Mouse (Mus musculus): ENCODE results near the gene Cd48. TPM values are rescaled to one million over a fixed set of nuclear protein-coding genes. Genes with fewer than 3 reads are reported as not detected.
A peak's percentile ranks its signal among the peaks of the same experiment; 100 is the strongest.

Gene Cd48
- polyA plus RNA-seq (2017; shearing (Covaris generic)): 100 to 1,000 TPM; 665 to 693 TPM

- ATAC-seq: peak; percentile 64
Measured at GRCm38 (mm10) chr1:171681531-171682299, at the start of gene Cd48. Gene Cd48 (plus strand): TSS chr1:171682009.

- no peak for ATAC-seq
Measured at GRCm38 (mm10) chr1:171635696-171636095, 46.1 kb upstream of the Cd48 start.

GRCm38 (mm10) chr1:171637101-171637500 is 44.7 kb upstream of the Cd48 start:
- ATAC-seq: no peak

GRCm38 (mm10) chr1:171638686-171639085 is 43.1 kb upstream of the Cd48 start:
- ATAC-seq: no peak

GRCm38 (mm10) chr1:171640796-171641195 is 41.0 kb upstream of the Cd48 start:
- no peak for ATAC-seq

DNA sequence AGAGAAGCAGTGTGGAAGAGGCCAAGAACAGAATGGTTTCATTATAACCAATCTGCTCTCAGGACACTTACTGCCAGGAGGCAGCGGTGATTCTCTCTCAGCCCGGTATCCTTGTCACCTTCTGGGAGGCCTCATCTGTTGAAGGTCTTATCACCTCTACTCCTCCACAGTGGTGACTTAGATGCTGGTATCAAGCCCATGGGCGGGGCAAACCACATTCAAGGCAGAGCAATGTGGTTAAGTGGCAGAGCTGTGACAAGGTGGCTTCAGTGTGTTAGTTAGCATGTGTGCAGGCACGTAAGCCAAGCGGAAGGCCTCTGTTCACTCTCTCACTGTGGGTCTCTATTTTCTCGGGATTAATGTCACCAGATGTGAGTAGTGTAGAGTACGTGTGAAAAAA is 38.2 kb upstream of the Cd48 start:
- ATAC-seq: peak; percentile 95

DNA sequence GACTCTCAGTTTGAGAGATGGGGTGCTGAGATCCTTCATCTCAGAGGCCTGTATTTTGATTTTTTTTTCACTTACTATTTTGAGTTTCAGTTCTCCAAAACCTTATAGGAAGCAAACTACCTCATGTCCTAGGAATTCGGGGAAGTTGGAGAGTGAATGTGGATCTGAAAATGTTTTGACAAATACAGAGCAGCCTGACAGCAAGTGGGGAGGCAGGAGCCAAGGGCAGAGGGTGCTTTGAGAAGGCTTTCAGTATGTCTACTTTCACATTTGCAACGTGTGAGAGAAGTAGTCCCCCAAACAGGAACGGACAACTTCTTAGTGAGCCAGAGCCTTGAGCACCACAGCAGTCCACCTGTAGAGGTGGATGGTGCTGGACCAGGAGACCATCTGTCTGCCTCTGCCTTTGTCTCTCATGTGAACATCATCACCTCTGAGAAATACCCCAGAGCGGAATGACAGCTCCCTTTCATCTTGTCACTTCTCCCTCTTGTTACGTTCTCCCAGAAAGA is 35.3 kb upstream of the Cd48 start:
- no peak for ATAC-seq

DNA sequence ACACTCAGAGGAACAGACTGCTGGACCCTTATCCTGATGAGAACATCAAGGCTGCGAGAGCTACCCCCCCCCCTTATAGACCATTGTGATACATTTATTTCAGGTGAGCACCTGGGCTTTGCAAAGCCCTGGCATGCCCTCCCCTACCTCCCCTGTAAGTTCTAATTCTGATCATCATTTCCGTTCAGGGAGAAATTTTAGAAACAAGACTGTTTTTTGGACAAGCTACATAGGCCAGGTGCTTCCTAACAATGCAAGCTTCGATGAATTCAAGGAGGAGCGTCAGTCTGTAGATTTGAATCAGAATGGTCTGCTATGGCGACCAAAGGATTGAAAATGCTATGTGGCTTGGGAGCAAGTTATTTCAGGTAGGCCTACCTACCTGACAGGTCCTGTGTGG is 34.1 kb upstream of the Cd48 start:
- ATAC-seq: no peak

DNA sequence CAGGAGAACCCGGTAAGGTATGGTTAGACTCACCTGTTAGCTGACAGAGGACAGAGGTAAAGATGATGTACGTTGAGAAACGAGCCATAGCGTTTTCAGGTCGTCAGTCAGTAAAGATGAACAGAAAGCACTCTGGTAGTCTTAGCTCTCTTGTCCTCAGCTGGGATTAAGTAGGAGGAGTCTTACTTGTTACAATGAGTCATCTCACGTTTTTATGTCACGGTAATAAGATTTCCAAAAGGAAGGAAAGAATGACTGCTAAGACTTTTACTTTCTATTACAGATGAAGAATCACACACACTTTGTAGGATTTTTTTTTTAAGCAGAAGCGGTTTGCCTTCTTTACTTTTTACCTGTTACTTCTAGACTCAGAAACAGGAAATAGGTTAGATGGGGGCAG is 33.0 kb upstream of the Cd48 start:
- peak; percentile 90 for ATAC-seq

GRCm38 (mm10) chr1:171652734-171653133 is 29.1 kb upstream of the Cd48 start, which contains the start of gene Slamf7:
Gene Slamf7 (minus strand): TSS chr1:171653035.
- ATAC-seq: no peak

DNA sequence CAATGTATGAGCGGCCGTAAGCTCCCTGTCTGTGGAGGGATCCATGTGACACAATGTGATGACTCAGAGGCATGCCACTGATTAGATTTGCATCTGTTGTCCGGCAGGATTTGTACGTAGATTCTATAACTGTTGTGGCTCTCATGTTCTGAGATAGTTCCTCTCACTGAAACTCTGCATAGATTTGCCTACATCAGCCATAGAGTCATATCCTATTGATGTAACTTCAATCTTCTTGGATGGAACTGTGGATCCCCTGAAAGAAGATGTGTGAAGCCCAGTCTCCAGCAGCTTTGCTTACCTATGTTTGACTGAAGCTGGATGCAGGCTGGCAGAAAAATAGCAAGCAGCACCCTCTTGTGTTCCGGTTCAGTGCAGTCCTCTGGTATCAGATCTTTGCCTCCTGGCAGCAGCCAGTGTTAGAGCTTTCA is 23.2 kb upstream of the Cd48 start:
- no peak for ATAC-seq

GRCm38 (mm10) chr1:171660423-171660822 is 21.4 kb upstream of the Cd48 start:
- no peak for ATAC-seq

- peak; percentile 96 for ATAC-seq
Measured at GRCm38 (mm10) chr1:171661482-171661881, 20.3 kb upstream of the Cd48 start.

- no peak for ATAC-seq
Measured at GRCm38 (mm10) chr1:171663757-171664156, 18.1 kb upstream of the Cd48 start.

GRCm38 (mm10) chr1:171666350-171666749 is 15.5 kb upstream of the Cd48 start:
- no peak for ATAC-seq

DNA sequence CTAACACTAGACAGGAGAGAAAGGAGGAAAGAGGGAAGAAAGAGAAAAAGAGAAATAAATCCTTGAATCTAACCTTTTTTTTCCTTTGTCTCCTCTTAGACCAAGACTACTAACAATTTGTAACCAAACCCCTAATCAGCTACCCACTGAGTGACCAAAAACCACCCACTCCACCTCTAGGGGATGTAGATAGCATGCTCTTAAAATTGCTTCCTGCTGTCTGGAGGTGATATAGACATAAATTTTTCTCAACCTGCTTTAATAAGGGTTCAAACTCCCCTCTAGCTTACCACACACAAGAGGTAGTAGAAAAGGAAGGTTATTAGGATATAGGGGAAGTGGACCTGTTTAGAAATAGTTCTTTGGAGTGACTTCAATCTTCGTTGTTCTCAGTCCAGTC is 14.6 kb upstream of the Cd48 start:
- no peak for ATAC-seq

DNA sequence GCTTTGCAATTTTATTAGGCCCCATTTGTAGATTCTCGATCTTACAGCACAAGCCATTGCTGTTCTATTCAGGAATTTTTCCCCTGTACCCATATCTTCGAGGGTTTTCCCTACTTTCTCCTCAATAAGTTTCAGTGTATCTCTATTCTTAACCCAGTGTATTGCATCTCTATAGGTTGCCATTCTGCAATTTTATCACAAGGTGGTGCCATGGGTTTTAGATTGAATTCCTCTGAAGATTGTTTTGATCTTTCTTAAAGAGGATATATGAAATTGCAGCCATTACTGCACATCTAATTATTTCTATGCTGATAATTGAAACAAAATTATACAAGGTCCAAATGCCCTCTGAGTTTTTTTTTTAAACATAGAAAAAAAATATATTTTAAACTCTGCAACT is 9.4 kb upstream of the Cd48 start:
- ATAC-seq: peak; percentile 60

- ATAC-seq: peak; percentile 57
Measured at GRCm38 (mm10) chr1:171672854-171673475, 8.8 kb upstream of the Cd48 start.

DNA sequence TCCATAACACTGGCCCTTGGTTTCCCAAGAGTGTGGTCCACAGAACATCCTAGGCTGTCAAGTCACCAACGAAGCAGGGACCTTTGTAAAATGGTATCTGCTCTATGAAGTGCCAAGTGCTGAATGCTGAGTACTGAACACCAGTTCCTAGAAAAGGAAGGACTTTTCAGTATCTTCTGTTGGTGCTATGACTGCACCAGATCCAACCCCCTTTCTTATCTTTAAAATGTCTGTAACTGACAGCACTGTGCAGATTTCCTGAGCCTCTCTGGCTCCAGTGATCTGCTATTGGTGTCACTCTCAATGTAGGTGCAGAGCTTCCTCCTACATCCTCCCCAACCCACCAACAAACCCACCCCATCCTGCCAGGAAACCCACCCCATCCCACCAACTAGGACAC is 7.3 kb upstream of the Cd48 start:
- ATAC-seq: peak; percentile 6

DNA sequence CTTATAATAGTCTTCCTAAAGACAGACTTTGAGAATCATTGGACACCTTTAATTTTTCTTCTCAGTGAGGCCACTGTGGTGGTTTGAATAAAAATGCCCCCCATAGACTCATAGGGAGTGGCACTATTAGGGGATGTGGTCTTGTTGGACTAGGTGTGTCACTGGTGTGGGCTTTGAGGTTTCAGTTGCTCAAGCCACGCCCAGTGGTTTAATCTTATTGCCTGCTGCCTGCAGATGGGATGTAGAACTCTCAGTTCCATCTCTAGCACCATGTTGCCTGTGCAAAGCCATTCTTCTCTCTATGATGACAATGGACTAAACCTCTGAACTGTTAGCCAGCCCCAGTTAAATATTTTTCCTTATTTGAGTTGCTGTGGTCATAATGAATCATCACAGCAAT is 4.1 kb upstream of the Cd48 start:
- ATAC-seq: no peak

DNA sequence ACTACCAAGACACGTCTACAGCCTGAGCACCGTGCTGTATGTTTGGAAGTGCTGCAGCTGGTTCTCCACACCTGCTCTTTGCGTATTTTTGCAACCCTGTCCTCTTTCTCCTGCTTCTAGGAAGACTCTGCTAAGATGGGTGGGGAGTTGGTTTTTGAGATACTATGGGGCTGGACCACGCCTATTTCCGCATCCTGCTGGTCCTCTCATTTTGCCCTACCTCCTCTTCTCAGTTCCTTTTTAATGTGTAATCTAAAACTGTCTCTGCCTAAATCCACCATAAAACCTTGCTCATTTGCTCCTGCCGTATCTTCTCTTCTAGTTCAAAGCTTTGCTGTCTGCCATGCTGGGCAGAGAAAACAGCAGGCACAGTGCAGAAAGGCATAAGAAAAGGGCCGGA is 800 bp upstream of the Cd48 start:
- peak; percentile 56 for ATAC-seq

GRCm38 (mm10) chr1:171684923-171685322 is 3.1 kb downstream of the Cd48 start:
- ATAC-seq: peak; percentile 45

DNA sequence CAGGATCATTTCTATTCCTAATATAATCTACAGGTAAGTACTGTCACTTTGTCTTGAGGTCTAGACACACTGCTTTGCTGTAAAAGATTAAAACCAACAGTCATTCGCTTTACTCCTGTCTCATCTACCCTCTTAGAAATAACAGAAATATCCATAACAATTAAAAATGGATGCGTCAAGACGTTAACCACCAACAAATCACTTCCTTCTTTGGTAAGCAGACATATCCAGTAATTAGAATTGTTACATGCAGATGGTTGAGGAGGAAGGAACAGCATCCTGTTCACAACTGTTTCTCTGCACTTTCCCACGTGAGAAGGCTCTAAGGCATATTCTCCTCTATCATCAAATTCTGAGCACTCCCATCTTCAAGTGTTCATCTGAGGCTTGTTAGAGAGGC is 5.5 kb downstream of the Cd48 start:
- ATAC-seq: peak; percentile 72

- no peak for ATAC-seq
Measured at GRCm38 (mm10) chr1:171693918-171694317, 12.1 kb downstream of the Cd48 start.
